Mouse (Mus musculus): ENCODE measurements around the gene Olfr866.

Olfr866 gene

DNA sequence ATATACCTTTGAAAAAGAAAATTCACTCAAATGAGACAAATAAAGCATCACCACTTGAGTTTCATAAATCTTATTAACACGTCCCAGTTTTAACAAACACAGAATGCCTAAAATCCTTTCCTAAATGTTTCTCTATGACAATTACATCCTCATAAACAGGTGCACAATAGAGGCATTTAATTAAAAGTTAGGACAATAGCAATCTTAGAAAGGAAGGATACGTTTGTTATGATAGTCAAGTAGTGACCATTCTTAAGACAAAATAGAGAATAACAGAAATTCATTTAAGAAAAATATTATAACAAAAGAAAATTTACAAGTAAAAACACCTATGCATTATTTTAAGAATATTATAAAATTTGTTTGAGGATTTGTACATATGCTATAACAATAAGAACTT, at the start of gene Olfr866:
Olfr866 (minus strand) TSS at position 101 of the 400 bp plus-strand sequence.
- no peak for DNase-seq (ENCODE audit: low read depth, low spot score)

DNA sequence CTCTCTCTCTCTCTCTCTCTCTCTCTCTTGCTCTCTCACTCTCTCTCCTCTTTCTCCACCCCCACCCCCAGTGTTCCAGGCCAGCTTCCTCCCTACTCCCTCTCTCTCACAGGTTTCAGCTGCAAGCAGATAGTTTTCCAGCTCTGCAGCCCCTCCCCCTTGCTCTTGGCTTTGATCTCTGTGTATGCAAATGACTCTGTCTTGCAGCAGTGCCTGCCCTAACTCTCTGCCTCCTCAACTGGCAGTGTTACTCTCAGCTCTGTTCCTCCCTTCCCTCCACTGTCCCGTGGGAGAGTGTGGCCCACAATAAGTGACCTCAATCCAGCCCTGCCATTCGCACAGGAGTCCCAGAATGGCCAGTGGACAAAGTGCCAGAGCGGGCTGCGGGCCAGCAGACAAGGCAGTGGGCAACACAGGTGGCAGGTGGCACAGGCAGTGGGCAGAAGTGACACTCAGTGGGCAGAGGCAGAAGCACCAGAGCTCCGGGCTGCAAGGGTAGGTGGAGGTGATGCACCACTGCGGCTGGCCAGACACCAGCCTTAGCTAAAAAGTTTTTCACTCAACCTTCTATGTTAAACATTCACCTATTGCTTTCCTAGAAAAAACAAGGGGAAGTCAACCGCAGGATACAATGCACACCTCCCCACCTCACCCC, 45.8 kb upstream of the Olfr866 start:
- peak; percentile 3 for DNase-seq (ENCODE audit: low read depth, low spot score)

DNA sequence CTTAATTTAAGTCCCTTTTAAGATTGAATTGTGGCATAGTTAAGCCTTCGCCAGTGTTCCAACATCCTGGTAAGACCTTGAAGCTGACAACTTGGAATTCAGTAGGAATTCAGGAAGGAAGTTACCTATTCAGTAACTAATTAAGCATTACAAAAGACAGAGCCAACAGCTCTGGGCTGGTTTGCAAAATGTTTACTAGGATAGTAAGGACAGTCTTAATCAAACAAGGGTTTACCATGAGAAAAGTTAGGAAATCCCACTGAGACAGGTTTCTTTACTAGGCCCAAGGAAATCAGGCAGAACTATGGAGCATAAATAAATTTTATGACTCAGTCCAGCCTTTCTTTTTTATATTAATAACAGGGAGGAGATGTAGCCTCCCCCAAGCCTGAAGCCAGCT, 43.5 kb upstream of the Olfr866 start:
- DNase-seq (ENCODE audit: low read depth, low spot score), result no peak

DNA sequence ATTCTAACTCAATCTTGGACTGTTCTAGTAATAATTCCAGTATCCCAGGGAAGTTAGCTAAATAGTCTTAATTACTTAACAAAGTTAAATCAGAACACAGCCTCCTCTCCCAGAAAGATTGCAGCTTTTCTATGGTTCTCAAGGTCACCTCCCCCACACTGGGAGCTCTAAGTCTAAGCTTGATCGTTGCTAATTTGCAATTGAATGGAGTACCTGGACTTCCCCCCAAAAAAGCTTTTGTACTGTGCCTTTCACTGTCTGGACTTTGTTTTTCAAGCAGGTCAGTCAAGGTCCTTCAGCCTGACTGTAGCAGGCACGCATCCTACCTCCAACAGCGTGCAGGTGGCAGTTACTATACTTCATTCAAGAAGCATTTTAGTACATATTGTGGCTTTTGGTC, 42.4 kb upstream of the Olfr866 start:
- no peak for DNase-seq (ENCODE audit: low read depth, low spot score)

DNA sequence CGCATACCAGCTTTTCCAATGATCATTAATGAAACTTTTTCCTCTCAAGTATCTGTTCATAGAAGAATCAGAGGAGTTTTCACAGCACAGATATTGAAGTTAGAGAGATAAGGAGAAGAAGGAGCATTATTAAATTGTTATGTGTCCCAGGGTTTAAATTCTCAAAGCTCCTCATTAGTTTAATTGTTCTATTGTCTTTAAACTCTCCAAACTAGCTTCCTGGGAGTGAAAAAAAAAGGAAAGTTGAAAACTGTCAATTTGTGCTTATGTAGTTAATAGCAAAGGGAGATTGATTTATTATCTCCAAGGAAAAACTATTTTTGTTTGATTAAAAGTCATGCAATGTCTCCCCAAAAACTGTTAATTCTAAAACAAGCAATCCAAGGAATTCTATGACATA, 29.6 kb upstream of the Olfr866 start, which contains the start of gene Olfr867:
Olfr867 (minus strand) TSS at position 101 of the 400 bp plus-strand sequence.
- DNase-seq (ENCODE audit: low read depth, low spot score), result no peak

DNA sequence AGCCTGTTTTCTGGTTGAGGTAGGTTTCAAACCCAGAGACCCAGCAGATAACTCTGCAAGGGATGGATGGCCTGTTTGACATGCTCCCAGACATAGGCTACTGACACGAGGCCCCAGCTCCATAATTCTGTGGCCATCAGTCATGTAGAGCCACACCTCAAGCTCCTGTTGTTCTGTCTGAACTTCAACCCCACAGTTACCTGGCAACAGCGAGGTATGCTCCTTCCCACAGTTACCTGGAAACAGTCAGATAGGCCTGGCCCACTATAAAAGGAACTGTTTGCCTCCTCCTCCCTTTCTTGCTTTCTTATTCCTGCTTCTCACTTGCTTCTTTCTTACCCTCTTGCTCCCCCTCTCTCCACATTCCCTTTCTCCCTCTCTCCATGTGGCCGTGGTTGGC, 20.1 kb upstream of the Olfr866 start:
- DNase-seq (ENCODE audit: low read depth, low spot score), result no peak
